Mouse (Mus musculus) forelimb bud, embryonic 11.5 days (tissue): ENCODE results near the gene Tgm3.

ENCODE experiments used
- DNase-seq: peaks from one replicate; pipeline ENCODE4 v3.0.0-alpha.2; 2012; ENCODE audit warnings: low read depth, low spot score

Tgm3 gene

GRCm38 (mm10) chr2:130070396-130070795 lies 58.2 kb downstream of the Tgm3 start:
- DNase-seq = no peak
